Comparison of ENCODE assay signal across 16 mouse cellular contexts in the genomic region with DNA sequence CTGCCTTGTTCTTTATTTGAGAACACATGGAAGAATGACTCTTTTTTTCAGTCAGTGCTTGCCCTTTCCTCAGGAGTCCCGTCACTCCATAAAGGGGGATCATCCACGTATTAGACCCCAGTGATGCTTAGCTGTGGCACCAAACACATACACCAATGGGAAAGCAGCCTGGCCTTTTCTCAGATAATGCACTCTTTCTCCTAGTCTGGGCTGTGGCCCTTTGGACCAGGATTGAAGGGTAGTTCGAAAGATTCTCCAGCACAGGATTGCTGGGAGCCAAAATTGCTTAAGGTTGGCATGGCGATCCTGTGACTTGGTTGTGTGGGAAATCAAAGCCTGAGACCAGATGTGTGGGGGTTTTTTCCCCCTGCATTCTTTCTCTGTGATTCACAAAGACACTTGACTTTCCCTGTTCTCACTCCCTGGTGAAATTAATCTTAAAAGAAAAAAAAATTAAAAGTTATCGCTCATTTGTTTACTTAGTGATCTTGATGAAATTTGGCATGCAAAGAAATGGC.
DNase-seq lines count a peak whose midpoint lies in the region; ATAC-seq and TF ChIP-seq lines count a peak whose summit lies in the region.
"Had no signal": no experiment of that assay in that cellular context is flagged by ENCODE, and none has a peak within 500 bp of the region (broad histone marks: within the 10 kb centered on the region; RNA-seq: fewer than 3 reads in every experiment).

No protein-coding gene starts in this region.

- no peaks in the 10 kb centered on the region for H3K9me3 ChIP-seq in forebrain, embryonic 14.5 days (replicated peaks; ENCODE audit: control insufficient read depth, low read length)
- no peaks in the 10 kb centered on the region for H3K9me3 ChIP-seq in hindbrain, postnatal 0 days (ENCODE audit: low read length)
- H3K9me3 ChIP-seq in neural tube, embryonic 14.5 days (ENCODE audit: control insufficient read depth, low read length), result no peaks in the 10 kb centered on the region
- H3K9me3 ChIP-seq: embryonic facial prominence, embryonic 15.5 days; lung, embryonic 15.5 days had no signal

- peak; percentile 43 for DNase-seq in embryo, embryonic 10 days (ENCODE audit: low spot score)
- DNase-seq in embryo, embryonic 9.5 days (ENCODE audit: extremely low spot score), result no peak
- no peak for DNase-seq in forebrain, embryonic 14.5 days (ENCODE audit: low spot score)
- no peak for DNase-seq in hindbrain, postnatal 0 days (ENCODE audit: low spot score)
- no peak for DNase-seq in yolk sac, embryonic 10.5 days (ENCODE audit: low spot score)
- no peak for DNase-seq in spleen, postnatal 36 days (ENCODE audit: low spot score in 2 of 2)
- DNase-seq in adipocyte (ENCODE audit: low spot score), result no peak
- DNase-seq: adrenal gland, postnatal 10 days; cerebellum, postnatal 10 days; right cerebral cortex, postnatal 25 days; thymus, adult 2 months had no signal

- H3K4me2 ChIP-seq in forebrain, embryonic 14.5 days (ENCODE audit: low read length), result no peak overlapping the region
- no peak overlapping the region for H3K4me2 ChIP-seq in hindbrain, postnatal 0 days (ENCODE audit: low read depth, low read length)
- H3K4me2 ChIP-seq in neural tube, embryonic 14.5 days (ENCODE audit: low read depth, low read length), result no peak overlapping the region
- H3K4me2 ChIP-seq: embryonic facial prominence, embryonic 15.5 days; liver, embryonic 11.5 days; lung, embryonic 15.5 days had no signal

- H3K36me3 ChIP-seq in forebrain, embryonic 14.5 days (ENCODE audit: control insufficient read depth, insufficient read depth, low read length), result peaks cover 3% of the 10 kb centered on the region; the same call in 1 of the 2 replicates
- H3K36me3 ChIP-seq in hindbrain, postnatal 0 days (ENCODE audit: insufficient read depth, low read length), result no peaks in the 10 kb centered on the region; the same call in 1 of the 2 replicates
- peaks cover 3% of the 10 kb centered on the region; the same call in 1 of the 2 replicates for H3K36me3 ChIP-seq in neural tube, embryonic 14.5 days (ENCODE audit: control insufficient read depth, insufficient read depth, low read length)
- H3K36me3 ChIP-seq: embryonic facial prominence, embryonic 15.5 days; lung, embryonic 15.5 days had no signal

- 23% methylated on average over 5 of the region's 5 CpGs for WGBS in forebrain, embryonic 14.5 days
- WGBS in hindbrain, postnatal 0 days, result 25% methylated on average over 5 of the region's 5 CpGs
- 21% methylated on average over 5 of the region's 5 CpGs for WGBS in neural tube, embryonic 14.5 days

- H3K27me3 ChIP-seq in forebrain, embryonic 14.5 days (replicated peaks; ENCODE audit: control insufficient read depth, insufficient read depth, low read length), result no peaks in the 10 kb centered on the region
- no peaks in the 10 kb centered on the region for H3K27me3 ChIP-seq in hindbrain, postnatal 0 days (ENCODE audit: insufficient read depth, low read length)
- H3K27me3 ChIP-seq in neural tube, embryonic 14.5 days (ENCODE audit: control insufficient read depth, insufficient read depth, low read length), result no peaks in the 10 kb centered on the region
- H3K27me3 ChIP-seq: embryonic facial prominence, embryonic 15.5 days; lung, embryonic 15.5 days; megakaryocyte, embryonic 14.5 days had no signal

- TF ChIP-seq CTCF in hindbrain, postnatal 0 days (IDR thresholded peaks at IDR 0.05; ENCODE audit: low read depth), result no peak

- H3K4me3 ChIP-seq in forebrain, embryonic 14.5 days (ENCODE audit: low read depth, low read length), result no peak overlapping the region
- H3K4me3 ChIP-seq in hindbrain, postnatal 0 days (ENCODE audit: low read length), result no peak overlapping the region
- no peak overlapping the region for H3K4me3 ChIP-seq in neural tube, embryonic 14.5 days (ENCODE audit: low read depth, low read length)
- H3K4me3 ChIP-seq: embryonic facial prominence, embryonic 15.5 days; lung, embryonic 15.5 days; megakaryocyte, embryonic 14.5 days had no signal

- H3K27ac ChIP-seq in forebrain, embryonic 14.5 days (ENCODE audit: low read depth, low read length), result peak overlapping the region; percentile 45; the same call in 1 of the 2 replicates
- no peak overlapping the region for H3K27ac ChIP-seq in hindbrain, postnatal 0 days
- no peak overlapping the region for H3K27ac ChIP-seq in neural tube, embryonic 14.5 days (ENCODE audit: low read depth, low read length)
- H3K27ac ChIP-seq: embryonic facial prominence, embryonic 15.5 days; lung, embryonic 15.5 days had no signal

- H3K9ac ChIP-seq in forebrain, embryonic 14.5 days (ENCODE audit: low read length), result no peak overlapping the region
- H3K9ac ChIP-seq in hindbrain, postnatal 0 days (replicated peaks; ENCODE audit: low read length), result no peak overlapping the region
- H3K9ac ChIP-seq in neural tube, embryonic 14.5 days (replicated peaks; ENCODE audit: low read depth, low read length), result no peak overlapping the region
- H3K9ac ChIP-seq: embryonic facial prominence, embryonic 15.5 days; lung, embryonic 15.5 days had no signal

- H3K4me1 ChIP-seq in forebrain, embryonic 14.5 days (ENCODE audit: control insufficient read depth, insufficient read depth, low read length), result peaks cover 39% of the 10 kb centered on the region
- 0 out of 2 replicates have a peak, but pooled peaks cover 4% of the 10 kb centered on the region for H3K4me1 ChIP-seq in hindbrain, postnatal 0 days (ENCODE audit: insufficient read depth, low read length)
- H3K4me1 ChIP-seq in neural tube, embryonic 14.5 days (ENCODE audit: control insufficient read depth, insufficient read depth, low read length), result 0 out of 2 replicates have a peak, but pooled peaks cover 11% of the 10 kb centered on the region
- H3K4me1 ChIP-seq: embryonic facial prominence, embryonic 15.5 days; megakaryocyte, embryonic 14.5 days had no signal

- 0 out of 2 replicates have a peak, but pooled peaks have one; percentile 24 for ATAC-seq in forebrain, embryonic 14.5 days
- 0 out of 2 replicates have a peak, but pooled peaks have one; percentile 27 for ATAC-seq in hindbrain, postnatal 0 days
- ATAC-seq in neural tube, embryonic 14.5 days (ENCODE audit: low read depth), result 0 out of 2 replicates have a peak, but pooled peaks have one; percentile 30
